Mouse (Mus musculus): ENCODE results near the gene Togaram2. TPM values are rescaled to one million over a fixed set of nuclear protein-coding genes. Genes with fewer than 3 reads are reported as not detected.

Togaram2 gene
- total and polyA plus RNA-seq, 2 experiments from 2014 or later = 1.0 to 1.2 TPM

DNA sequence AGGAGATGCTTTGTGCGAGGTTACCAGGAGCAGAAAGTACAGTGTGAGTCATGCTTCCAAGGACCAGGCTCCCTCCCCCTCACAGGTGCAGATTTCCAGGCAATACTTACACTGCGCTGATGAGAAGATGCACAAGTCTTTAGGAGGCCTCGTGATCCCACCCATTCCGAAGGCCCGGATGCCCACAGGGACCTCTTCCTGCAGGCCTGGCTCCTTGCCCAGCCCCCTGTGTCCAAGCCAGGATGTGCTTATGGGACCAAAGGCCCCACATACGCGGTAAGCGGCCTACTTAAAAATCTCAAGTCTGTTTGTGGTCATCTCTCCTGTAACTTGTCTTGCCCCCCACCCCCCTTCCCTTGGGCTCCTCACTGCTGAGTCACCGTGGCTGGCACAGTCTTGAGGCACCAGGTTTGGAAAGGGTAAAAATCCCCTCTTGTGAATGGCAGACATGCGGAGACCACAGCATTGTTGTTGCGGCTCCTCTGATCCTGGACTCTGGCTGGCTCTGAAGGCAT is 18.4 kb downstream of the Togaram2 start:
- no peak overlapping the region for H3K4me3 ChIP-seq (ENCODE audit: low read length)
- peak overlapping the region; percentile 29; the same call in 1 of the 2 replicates for H3K27ac ChIP-seq
- H3K9ac ChIP-seq (replicated peaks; ENCODE audit: low read length) = no peak overlapping the region
- DNase-seq (ENCODE audit: low spot score) = peak; percentile 36
- H3K36me3 ChIP-seq (ENCODE audit: insufficient read depth, low read length) = no peaks in the 10 kb centered on the region
- no peak for TF ChIP-seq CTCF (IDR thresholded peaks at IDR 0.05; ENCODE audit: low read depth)
- 39% methylated on average over 11 of the region's 11 CpGs for WGBS
- peak; percentile 66; the same call in 1 of the 2 replicates for ATAC-seq
- peaks cover 6% of the 10 kb centered on the region for H3K4me1 ChIP-seq (ENCODE audit: insufficient read depth, low read length)
- 0 out of 2 replicates have a peak, but pooled peaks cover 3% of the 10 kb centered on the region for H3K9me3 ChIP-seq (ENCODE audit: low read length)
- no peak overlapping the region for H3K4me2 ChIP-seq (ENCODE audit: low read depth, low read length)
- no peaks in the 10 kb centered on the region for H3K27me3 ChIP-seq (ENCODE audit: insufficient read depth, low read length)

DNA sequence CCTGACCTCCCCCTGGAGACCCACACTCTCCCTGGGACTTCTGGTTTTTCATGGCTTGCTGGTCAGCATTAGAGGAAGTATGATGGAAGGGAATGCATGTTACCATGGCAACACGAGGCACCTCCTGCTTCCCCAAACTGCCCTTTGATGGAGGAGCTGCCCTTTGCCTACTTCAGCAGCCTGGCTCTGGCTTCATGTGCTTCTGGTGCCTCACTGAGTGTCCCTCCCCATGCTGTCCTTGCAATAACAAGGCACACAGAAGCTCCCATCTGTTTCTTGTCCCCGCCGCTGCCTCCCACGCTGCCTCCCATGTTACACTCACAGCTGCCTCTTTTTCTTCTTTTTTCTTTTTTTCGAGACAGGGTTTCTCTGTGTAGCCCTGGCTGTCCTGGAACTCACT is 20.3 kb downstream of the Togaram2 start:
- Histone ChIP-seq H3K9me3 (ENCODE audit: low read length) (0 out of 2 replicates have a peak, but pooled peaks cover 3% of the 10 kb centered on the region), H3K9ac (replicated peaks; ENCODE audit: low read length) (no peak overlapping the region), H3K27ac (no peak overlapping the region), H3K36me3 (ENCODE audit: insufficient read depth, low read length) (no peaks in the 10 kb centered on the region), H3K4me2 (ENCODE audit: low read depth, low read length) (no peak overlapping the region), H3K4me3 (ENCODE audit: low read length) (no peak overlapping the region), H3K27me3 (ENCODE audit: insufficient read depth, low read length) (no peaks in the 10 kb centered on the region), H3K4me1 (ENCODE audit: insufficient read depth, low read length) (peaks cover 6% of the 10 kb centered on the region)
- 28% methylated on average over 5 of the region's 5 CpGs for WGBS
- TF ChIP-seq CTCF (IDR thresholded peaks at IDR 0.05; ENCODE audit: low read depth) = no peak
- ATAC-seq (no peak), DNase-seq (ENCODE audit: low spot score) (peak; percentile 39)

DNA sequence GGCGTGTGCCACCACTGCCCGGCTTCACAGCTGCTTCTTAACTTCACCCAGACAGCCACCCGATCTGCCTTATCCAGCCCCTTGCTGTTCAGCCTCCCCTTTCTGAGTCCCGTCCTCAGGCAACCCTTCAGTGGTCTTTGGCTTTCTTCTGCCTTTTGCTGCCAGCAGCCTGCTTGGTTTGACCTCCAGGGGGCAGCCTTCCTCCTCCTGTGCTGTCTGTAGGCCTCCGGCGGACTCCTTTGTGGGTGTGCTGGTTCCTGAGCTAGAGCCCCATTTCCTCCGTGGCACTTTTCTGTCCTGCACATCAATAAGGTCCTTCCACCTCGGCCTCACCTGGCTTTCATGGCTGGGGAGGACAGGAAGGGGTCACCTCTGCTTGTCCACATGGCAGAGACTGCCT is 20.7 kb downstream of the Togaram2 start:
- H3K27ac ChIP-seq = no peak overlapping the region
- H3K4me2 ChIP-seq (ENCODE audit: low read depth, low read length) = no peak overlapping the region
- ATAC-seq (no peak), DNase-seq (ENCODE audit: low spot score) (no peak)
- WGBS = 55% methylated on average over 8 of the region's 8 CpGs
- no peaks in the 10 kb centered on the region for H3K36me3 ChIP-seq (ENCODE audit: insufficient read depth, low read length)
- peaks cover 6% of the 10 kb centered on the region for H3K4me1 ChIP-seq (ENCODE audit: insufficient read depth, low read length)
- H3K9ac ChIP-seq (replicated peaks; ENCODE audit: low read length) = no peak overlapping the region
- H3K4me3 ChIP-seq (ENCODE audit: low read length) = no peak overlapping the region
- H3K27me3 ChIP-seq (ENCODE audit: insufficient read depth, low read length) = no peaks in the 10 kb centered on the region
- 0 out of 2 replicates have a peak, but pooled peaks cover under 1% of the 10 kb centered on the region for H3K9me3 ChIP-seq (ENCODE audit: low read length)
- TF ChIP-seq CTCF (IDR thresholded peaks at IDR 0.05; ENCODE audit: low read depth) = peak; percentile 42

DNA sequence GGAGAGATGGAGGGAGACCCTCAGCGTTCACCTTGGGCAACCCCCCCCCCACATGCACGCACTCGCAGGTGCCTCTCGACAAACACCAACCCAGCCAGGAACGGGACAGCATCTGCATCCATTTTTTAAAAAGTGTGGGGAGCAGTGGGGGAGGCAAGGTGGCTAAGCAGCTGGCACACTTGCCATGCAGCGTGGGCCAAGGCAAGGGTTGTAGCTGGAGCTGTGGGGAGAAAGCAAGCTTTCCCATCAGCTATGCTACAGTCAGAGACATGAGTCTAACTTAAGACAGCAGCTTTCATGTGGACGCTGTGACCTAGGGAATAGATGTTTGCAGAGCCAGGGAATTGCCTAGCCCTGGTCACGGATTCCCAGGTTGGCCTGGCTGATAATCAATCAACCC is 22.1 kb downstream of the Togaram2 start:
- TF ChIP-seq CTCF (IDR thresholded peaks at IDR 0.05; ENCODE audit: low read depth) = no peak
- no peak for ATAC-seq
- Histone ChIP-seq H3K4me3 (ENCODE audit: low read length) (no peak overlapping the region), H3K9me3 (ENCODE audit: low read length) (no peaks in the 10 kb centered on the region), H3K36me3 (ENCODE audit: insufficient read depth, low read length) (no peaks in the 10 kb centered on the region), H3K4me2 (ENCODE audit: low read depth, low read length) (no peak overlapping the region), H3K9ac (replicated peaks; ENCODE audit: low read length) (no peak overlapping the region), H3K27me3 (ENCODE audit: insufficient read depth, low read length) (no peaks in the 10 kb centered on the region), H3K4me1 (ENCODE audit: insufficient read depth, low read length) (peaks cover 6% of the 10 kb centered on the region), H3K27ac (no peak overlapping the region)
- no peak for DNase-seq (ENCODE audit: low spot score)
- 90% methylated on average over 8 of the region's 8 CpGs for WGBS

DNA sequence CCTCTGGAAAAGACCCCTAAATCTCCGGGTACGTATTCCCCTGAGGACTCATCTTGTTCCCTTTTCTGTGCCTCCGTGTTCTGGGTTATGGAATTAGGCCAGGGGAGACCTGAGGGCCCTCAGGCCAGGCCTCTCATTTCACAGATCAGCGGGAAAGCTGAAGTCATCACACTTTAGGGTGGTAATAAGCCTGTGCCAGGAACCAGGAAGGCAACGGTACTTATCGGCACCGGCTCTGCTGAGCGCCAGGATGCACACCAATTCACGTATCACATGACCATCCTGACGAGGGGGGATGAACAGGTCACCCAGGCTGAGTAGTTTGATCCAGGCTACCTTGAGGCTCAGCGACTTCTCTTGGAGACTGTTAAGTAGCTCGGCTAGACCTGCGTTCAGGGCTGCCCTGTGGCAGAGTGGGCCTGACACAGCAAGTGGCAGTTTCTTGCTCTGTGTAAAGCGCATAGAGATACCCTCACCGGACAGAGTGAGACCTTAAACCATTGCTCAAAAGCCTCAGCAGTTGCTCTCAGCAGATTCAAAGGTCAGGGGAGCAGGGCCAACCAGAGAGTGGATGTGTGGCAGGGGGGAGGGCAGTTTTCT is 22.8 kb downstream of the Togaram2 start:
- Histone ChIP-seq H3K4me3 (ENCODE audit: low read length) (no peak overlapping the region), H3K27ac (no peak overlapping the region), H3K4me2 (ENCODE audit: low read depth, low read length) (no peak overlapping the region), H3K36me3 (ENCODE audit: insufficient read depth, low read length) (no peaks in the 10 kb centered on the region), H3K4me1 (ENCODE audit: insufficient read depth, low read length) (peaks cover 6% of the 10 kb centered on the region), H3K9me3 (ENCODE audit: low read length) (no peaks in the 10 kb centered on the region), H3K9ac (replicated peaks; ENCODE audit: low read length) (no peak overlapping the region), H3K27me3 (ENCODE audit: insufficient read depth, low read length) (no peaks in the 10 kb centered on the region)
- ATAC-seq (no peak), DNase-seq (ENCODE audit: low spot score) (no peak)
- 76% methylated on average over 15 of the region's 15 CpGs for WGBS
- no peak for TF ChIP-seq CTCF (IDR thresholded peaks at IDR 0.05; ENCODE audit: low read depth)

DNA sequence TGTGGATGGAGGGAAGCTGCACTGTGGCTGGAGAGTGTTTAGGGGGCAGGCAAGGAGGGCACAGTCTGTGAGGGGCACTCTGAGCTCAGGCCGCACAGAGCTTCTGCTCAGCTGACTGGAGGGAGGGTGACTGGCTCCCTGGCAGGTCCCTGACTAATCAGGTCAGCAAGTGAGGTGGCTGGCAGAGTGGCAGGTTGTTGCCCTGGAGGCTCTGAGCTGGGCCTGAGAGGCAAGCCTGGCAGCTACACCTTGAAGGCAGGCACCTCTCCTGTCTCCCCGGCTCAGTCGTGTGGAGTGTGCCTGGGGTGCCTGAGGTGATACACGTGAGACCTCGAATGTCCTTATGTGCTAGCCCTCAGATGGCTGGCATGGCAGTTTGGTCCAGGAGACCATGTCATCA is 23.3 kb downstream of the Togaram2 start:
- ATAC-seq (no peak), DNase-seq (ENCODE audit: low spot score) (no peak)
- Histone ChIP-seq H3K36me3 (ENCODE audit: insufficient read depth, low read length) (no peaks in the 10 kb centered on the region), H3K9me3 (ENCODE audit: low read length) (no peaks in the 10 kb centered on the region), H3K4me3 (ENCODE audit: low read length) (no peak overlapping the region), H3K4me2 (ENCODE audit: low read depth, low read length) (no peak overlapping the region), H3K4me1 (ENCODE audit: insufficient read depth, low read length) (peaks cover 3% of the 10 kb centered on the region), H3K27ac (no peak overlapping the region), H3K27me3 (ENCODE audit: insufficient read depth, low read length) (no peaks in the 10 kb centered on the region), H3K9ac (replicated peaks; ENCODE audit: low read length) (no peak overlapping the region)
- WGBS = 78% methylated on average over 5 of the region's 5 CpGs
- no peak for TF ChIP-seq CTCF (IDR thresholded peaks at IDR 0.05; ENCODE audit: low read depth)
